Mouse (Mus musculus) megakaryocyte, embryonic 14.5 days (primary cell): Measurements from ENCODE around the gene Trnau1ap.

ENCODE experiments used
- FLI1 ChIP-seq: IDR thresholded peaks from 2 replicates; pipeline ENCODE4 v1.6.1; 2012; ENCODE audit warnings: low read length, inconsistent platforms, mixed read lengths
- GATA1 ChIP-seq: IDR thresholded peaks from 3 replicates; pipeline ENCODE4 v1.6.1; 2012; ENCODE audit warnings: mixed read lengths, low read length, inconsistent platforms, borderline replicate concordance

GRCm38 (mm10) chr4:132329115-132329834 is at the start of gene Trnau1ap:
- 0 out of 2 replicates have a peak, but pooled peaks have one; percentile 54 for TF ChIP-seq FLI1
- TF ChIP-seq GATA1: no peak
